Mouse (Mus musculus): Measurements from ENCODE around the gene Galnt12.

Galnt12 gene

DNA sequence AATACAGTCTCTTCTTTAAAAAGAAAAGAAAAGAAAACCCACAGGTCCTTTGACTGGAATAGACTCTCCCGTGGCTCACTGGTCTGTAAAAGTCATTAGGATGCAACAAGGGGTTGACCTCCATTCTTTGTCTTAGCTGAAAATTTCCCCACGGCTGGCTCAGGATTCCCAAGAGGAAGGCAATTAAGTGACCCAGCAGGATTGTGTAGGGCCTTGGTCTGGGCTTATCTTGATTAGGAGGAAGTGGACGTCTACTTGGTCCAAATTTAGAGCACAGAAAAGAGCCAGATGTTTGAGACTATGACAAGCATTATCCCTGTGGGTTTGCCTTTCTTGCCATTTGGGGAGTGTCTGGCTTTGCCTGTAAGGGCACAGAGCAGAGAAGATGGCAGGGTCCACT, 58.3 kb downstream of the Galnt12 start:
- no peak for DNase-seq (ENCODE audit: low read depth in 2 of 2, low spot score in 2 of 2)

- no peak for DNase-seq (ENCODE audit: low read depth in 2 of 2, low spot score in 2 of 2)
Measured at GRCm38 (mm10) chr4:47150806-47151205, 59.1 kb downstream of the Galnt12 start.

DNA sequence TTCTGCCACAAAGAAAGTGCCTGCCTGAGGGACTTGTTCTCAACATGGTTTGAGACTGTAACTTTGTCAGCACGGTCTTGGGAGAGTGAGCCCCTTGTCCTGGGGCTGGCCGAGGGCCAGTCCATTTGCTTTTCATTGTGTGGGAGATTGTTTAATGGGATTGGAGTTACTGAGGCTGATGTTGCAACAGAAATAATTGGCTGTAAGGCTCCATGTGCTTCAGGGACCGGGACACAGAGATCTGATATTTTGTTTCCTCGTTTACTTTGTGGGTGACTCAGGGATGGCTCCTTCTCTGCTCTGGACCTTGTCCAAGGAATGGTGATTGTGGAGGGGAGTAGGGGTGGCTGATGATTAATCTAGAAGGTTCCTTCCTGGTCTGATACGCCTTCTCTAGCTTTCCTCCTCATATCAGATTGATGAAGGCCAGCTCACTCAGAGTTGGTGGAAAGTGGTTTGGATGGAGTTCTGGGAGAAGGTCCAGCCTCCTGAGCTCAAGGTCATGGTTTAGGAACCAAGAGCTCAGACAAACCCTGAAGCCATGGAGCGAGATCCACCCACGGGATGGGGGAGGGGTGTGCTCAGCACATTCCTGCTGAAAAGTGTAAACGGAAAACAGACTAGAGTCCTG, 60.0 kb downstream of the Galnt12 start:
- DNase-seq (ENCODE audit: low read depth in 2 of 2, low spot score in 2 of 2) = no peak

DNA sequence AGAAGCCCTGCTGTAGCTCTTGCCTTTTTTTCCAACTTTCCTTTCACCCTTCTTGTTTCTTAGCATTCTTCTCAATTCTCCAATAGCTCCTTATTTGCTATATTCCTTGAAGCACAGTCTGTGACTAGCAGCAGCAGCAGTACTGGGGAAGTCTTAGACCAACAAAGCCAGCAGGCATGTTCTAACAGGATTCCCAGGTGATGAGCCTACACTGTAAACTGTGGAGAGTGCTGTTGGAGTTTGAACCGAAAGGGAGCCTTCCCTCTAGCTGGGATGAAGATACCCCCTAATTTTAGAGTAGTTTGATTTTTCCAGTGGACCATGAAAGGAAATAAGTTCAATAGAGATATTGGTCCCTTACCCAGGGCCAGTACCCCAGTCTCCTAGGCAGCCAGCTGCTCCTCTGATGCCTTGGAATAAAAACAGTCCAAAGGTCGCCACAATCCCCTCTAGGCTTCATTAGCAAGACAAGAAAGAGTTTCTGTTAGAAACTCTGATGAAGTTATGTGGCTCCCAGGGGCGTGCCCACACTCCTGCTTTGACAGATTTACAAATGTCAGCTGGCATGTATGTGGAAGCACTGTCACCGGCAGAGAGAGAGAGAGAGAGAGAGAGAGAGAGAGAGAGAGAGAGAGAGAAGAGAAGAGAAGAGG, 69.5 kb downstream of the Galnt12 start:
- no peak for DNase-seq (ENCODE audit: low read depth in 2 of 2, low spot score in 2 of 2)

DNA sequence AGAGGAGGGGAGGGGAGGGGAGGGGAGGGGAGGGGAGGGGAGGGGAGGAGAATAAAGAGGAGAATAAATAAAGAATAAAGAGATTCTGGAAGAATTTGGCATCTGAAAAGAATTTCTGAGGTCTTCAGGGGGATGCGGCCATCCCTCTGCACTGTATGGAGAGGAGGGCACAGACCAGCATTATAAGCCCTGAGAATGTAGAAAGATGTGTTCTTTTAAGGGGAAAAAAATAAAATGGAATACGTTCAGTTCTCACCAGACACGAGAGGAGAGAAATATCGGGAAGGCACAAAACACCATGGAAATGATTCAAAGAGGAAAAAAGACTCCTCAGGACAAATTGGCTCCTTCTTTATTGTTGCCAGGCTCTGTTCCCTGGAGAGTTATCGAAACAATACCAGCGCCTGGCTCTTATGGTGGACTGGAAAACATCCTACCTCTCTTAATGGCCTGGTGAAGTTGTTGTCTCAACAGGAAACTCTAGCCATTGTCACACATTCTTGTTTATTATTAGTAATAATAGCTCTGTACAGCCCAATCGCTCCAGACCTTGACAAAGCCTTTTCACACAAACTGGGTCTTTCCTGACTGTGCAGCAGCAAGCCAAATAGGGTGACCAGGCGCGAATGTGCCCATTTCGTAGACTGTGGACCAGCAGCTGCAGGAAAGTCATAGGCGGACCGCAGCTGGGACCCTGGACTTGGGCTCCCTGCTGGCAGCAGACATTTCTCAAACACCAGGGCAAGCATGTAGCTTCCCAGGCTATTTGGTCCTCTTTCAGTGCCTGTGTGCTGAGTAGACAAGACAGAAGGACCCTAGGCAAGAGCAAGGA, 70.3 kb downstream of the Galnt12 start:
- DNase-seq (ENCODE audit: low read depth in 2 of 2, low spot score in 2 of 2) = no peak

DNA sequence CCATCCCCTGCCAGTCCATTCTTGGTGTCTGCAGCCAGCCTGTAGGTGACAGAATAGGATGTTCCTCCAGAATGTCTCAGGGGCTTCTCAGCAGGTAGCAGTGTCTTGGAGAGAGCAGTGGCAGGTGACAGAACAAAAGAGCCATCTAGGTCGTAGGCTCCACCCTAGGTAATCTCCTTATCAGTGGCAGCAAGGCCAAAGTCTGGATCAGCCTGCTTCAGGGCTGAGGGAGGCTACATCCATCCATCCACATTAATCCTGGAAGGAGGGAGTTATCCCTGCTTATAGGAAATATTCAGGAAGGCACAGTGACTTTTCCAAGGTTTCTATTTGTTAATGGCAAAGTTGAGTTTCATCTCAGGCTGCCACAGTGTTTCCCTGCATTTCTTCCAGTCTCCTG, 80.6 kb downstream of the Galnt12 start:
- DNase-seq (ENCODE audit: low read depth in 2 of 2, low spot score in 2 of 2) = no peak
